8 mouse cellular contexts compared by ENCODE assay signal in the genomic region with DNA sequence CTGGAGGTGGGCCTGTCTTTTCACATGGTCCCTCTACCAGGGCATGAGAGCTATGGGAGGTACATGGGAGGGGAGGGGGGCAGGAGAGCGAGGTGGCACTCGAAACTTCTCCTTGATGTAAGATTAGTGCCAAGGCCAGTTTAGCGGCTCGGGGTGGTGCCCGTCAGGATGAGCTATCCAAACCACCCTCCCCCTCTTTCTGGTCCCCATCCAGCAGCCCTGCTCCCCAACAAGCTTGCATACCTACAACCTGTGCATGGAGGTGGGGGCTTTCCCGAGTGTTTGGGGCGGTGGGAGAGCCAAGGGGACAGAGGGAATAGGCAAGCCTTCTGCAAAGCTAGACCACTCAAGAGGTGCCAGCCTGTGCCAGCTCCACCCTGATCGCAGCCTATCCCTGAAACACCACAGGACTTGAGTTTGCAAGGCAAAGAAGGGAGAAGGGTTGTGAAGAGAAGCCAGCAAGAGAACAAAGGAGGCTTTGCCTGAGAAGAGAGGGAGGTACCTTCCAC. TPM values are rescaled to one million over a fixed set of nuclear protein-coding genes. Genes with fewer than 3 reads are reported as not detected.
A peak's percentile ranks its signal among the peaks of the same experiment; 100 is the strongest.
DNase-seq lines count a peak whose midpoint lies in the region; ATAC-seq and TF ChIP-seq lines count a peak whose summit lies in the region.

No protein-coding gene starts in this region.

- peak; percentile 65 for DNase-seq in gastrocnemius, adult 2 months
- no peak for DNase-seq in gastrocnemius, postnatal 25 days
- peak; percentile 31 for DNase-seq in gastrocnemius, postnatal 10 days
- no peak for DNase-seq in layer of hippocampus, adult 9-10 months (ENCODE audit: low spot score)
- DNase-seq in urinary bladder, adult 2 months (ENCODE audit: low spot score) = no peak

- 0 out of 2 replicates have a peak overlapping the region, but pooled peaks have one; percentile 56 for H3K4me2 ChIP-seq in liver, embryonic 15.5 days

- peak overlapping the region; percentile 73 for H3K4me3 ChIP-seq in gastrocnemius, adult 2 months
- peak overlapping the region; percentile 76 for H3K4me3 ChIP-seq in E14TG2a.4 (replicated peaks; ENCODE audit: low read length)
- no peak overlapping the region for H3K4me3 ChIP-seq in liver, embryonic 15.5 days (replicated peaks)

- 43% methylated on average over 8 of the region's 8 CpGs for WGBS in liver, embryonic 15.5 days (ENCODE audit: insufficient replicate concordance)

- H3K27ac ChIP-seq in gastrocnemius, adult 2 months = peak overlapping the region; percentile 91
- no peak overlapping the region for H3K27ac ChIP-seq in liver, embryonic 15.5 days (replicated peaks)

- ATAC-seq in liver, embryonic 15.5 days (ENCODE audit: insufficient read depth) = no peak
- ATAC-seq in monocyte, adult 5-6 weeks (replicated peaks; ENCODE audit: insufficient number of reproducible peaks, low FRiP score, low TSS enrichment, poor library complexity, severe bottlenecking) = no peak

- H3K9ac ChIP-seq in liver, embryonic 15.5 days = no peak overlapping the region

- H3K4me1 ChIP-seq in E14TG2a.4 (replicated peaks; ENCODE audit: low read depth, low read length) = peaks cover 67% of the 10 kb centered on the region
- H3K4me1 ChIP-seq in liver, embryonic 15.5 days (replicated peaks) = peaks cover 7% of the 10 kb centered on the region; the same call in 1 of the 2 replicates

- TF ChIP-seq CTCF in gastrocnemius, adult 2 months (IDR thresholded peaks at IDR 0.05) = no peak
- TF ChIP-seq CTCF in E14TG2a.4 (conservative IDR thresholded peaks at IDR 0.05; ENCODE audit: low read length) = no peak

- H3K36me3 ChIP-seq in E14TG2a.4 (ENCODE audit: insufficient read depth, low read length) = no peaks in the 10 kb centered on the region
- no peaks in the 10 kb centered on the region for H3K36me3 ChIP-seq in liver, embryonic 15.5 days (replicated peaks)

- H3K27me3 ChIP-seq in E14TG2a.4 (ENCODE audit: insufficient read depth, low read length) = no peaks in the 10 kb centered on the region
- no peaks in the 10 kb centered on the region; the same call in 1 of the 2 replicates for H3K27me3 ChIP-seq in liver, embryonic 15.5 days

- no peaks in the 10 kb centered on the region for H3K9me3 ChIP-seq in E14TG2a.4 (ENCODE audit: low read length)
- H3K9me3 ChIP-seq in liver, embryonic 15.5 days (replicated peaks) = no peaks in the 10 kb centered on the region

- intact Hi-C loops in gastrocnemius, adult 2 months (cut with DNase I) = loop anchor here (2.0 kb wide), 1 partner anchor 23 kb away; no protein-coding TSS in a partner anchor

RNA-seq across cellular contexts. Expression of gene Kctd15, which starts 26.8 kb away (rescaled TPM):
- 10 to 100 TPM; 41.4 to 47.1 TPM for total RNA-seq in gastrocnemius, adult 2 months (2021)
- 10 to 100 TPM; 32.5 to 36.8 TPM for total RNA-seq in gastrocnemius, postnatal 25 days (2021)
- total RNA-seq in gastrocnemius, postnatal 10 days (2021) = 10 to 100 TPM; 37.0 to 37.2 TPM
- 0.45 and 0.55 TPM in 2 replicates for polyA plus RNA-seq in liver, embryonic 15.5 days (2015; fragmentation: Nextera tagmentation; extraction: Ambion mirVana)
- 0.48 to 1.8 TPM (median 1.1 TPM) in 3 replicates for total RNA-seq in monocyte, adult 5-6 weeks (2017)
- 63.9 and 67.8 TPM in 2 replicates for polyA plus RNA-seq in urinary bladder, adult 2 months (2012; rRNA removed)

Comparison
In these comparisons a context has a peak if more than half of its experiments do, and no peak if none do; other contexts are left out.
1. DNase-seq: peak in gastrocnemius, adult 2 months (single experiment) and gastrocnemius, postnatal 10 days (single experiment); none in gastrocnemius, postnatal 25 days (single experiment), layer of hippocampus, adult 9-10 months (single experiment) and urinary bladder, adult 2 months (single experiment).
2. RNA of gene Kctd15, which starts 26.8 kb away (total RNA-seq): 41.4 to 47.1 TPM in gastrocnemius, adult 2 months, 37.0 to 37.2 TPM in gastrocnemius, postnatal 10 days and 32.5 to 36.8 TPM in gastrocnemius, postnatal 25 days; 0.48 to 1.8 TPM in monocyte, adult 5-6 weeks; every median in the first group is over 10 times any median in the second.